Mouse (Mus musculus) erythroblast, embryonic 14.5 days (primary cell): ENCODE measurements around the gene Gpr137b.
"Not testable (repeated sequence)": the region's sequence is repeated elsewhere in the genome, so short reads cannot be mapped to it uniquely, and the experiment has no call there.

ENCODE experiments used
- GATA1 ChIP-seq: IDR thresholded peaks from 2 replicates; pipeline ENCODE4 v1.6.1; 2012; ENCODE audit warnings: low read length, inconsistent platforms, mixed read lengths
- TAL1 ChIP-seq: IDR thresholded peaks from 3 replicates; pipeline ENCODE4 v1.6.1; 2012; ENCODE audit warnings: low read length, inconsistent platforms, mixed read lengths

DNA sequence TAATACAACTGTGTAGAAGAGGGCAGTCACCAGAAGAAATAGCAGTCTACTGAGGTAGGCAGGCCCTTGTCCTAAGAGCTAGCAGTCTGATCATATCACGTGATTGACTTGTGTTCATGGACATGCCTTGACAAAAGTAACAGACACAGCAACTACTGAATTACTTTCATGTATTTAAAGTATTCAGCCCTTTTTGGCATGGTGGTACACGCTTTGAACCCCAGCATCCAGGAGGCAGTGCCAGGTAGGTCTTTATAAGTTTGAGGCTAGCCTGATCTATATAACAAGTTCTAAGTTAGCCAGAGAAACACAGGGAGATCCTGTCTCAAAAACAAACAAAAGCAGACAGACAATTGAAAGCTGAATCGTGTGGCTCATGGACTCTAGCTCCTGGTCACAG, 7.0 kb upstream of the Gpr137b start:
- not testable (repeated sequence) for TF ChIP-seq TAL1, GATA1
